Mouse (Mus musculus): ENCODE results near the gene Trim23.
"Not testable (repeated sequence)": the region's sequence is repeated elsewhere in the genome, so short reads cannot be mapped to it uniquely, and the experiment has no call there.

DNA sequence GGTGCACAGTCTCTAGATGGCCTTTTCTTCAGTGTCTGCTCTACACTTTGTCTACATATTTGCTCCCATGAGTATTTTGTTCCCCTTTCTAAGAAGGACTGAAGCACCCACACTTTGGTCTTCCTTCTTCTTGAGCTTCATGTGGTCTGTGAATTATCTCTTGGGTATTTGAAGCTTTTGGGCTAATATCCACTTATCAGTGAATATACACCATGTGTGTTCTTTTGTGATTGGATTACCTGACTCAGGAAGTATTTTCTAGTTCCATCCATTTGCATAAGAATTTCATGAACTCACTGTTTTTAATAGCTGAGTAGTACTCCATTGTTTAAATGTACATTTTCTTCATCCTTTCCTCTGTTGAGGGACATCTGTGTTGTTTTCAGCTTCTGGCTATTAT lies 17.3 kb downstream of the Trim23 start:
- TF ChIP-seq CTCF (IDR thresholded peaks at IDR 0.05; ENCODE audit: low read depth); EP300 (optimal IDR thresholded peaks at IDR 0.05): not testable (repeated sequence)

Measured in stomach, postnatal 0 days (tissue).